Comparison of ENCODE assay signal across 28 mouse cellular contexts in the genomic region with DNA sequence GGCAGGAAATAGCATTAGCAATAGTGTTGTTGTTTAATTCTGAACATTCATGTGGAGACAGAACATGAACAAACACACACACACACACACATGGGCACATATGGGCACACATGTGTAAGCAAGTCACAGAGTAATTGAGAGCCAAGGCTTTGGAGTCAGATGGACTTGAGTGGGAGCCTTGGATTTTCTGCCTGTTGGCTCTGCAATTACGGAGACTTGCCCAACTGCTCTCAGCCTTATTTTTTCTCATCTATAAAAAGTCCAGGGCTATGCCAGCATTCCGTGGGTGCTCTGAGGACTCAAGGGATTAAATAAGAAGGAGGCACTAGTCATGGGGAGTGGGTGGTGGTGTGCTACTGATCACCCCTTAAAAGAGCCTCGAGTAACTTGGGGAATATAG. TPM values are rescaled to one million over a fixed set of nuclear protein-coding genes. Genes with fewer than 3 reads are reported as not detected.
DNase-seq lines count a peak whose midpoint lies in the region; ATAC-seq and TF ChIP-seq lines count a peak whose summit lies in the region.
"Had no signal": no experiment of that assay in that cellular context is flagged by ENCODE, and none has a peak within 500 bp of the region (broad histone marks: within the 10 kb centered on the region; RNA-seq: fewer than 3 reads in every experiment).

No protein-coding gene starts in this region.

- H3K4me3 ChIP-seq in hindbrain, embryonic 16.5 days (ENCODE audit: low read length): no peak overlapping the region
- H3K4me3 ChIP-seq in hindbrain, embryonic 11.5 days (ENCODE audit: low read depth, low read length): no peak overlapping the region
- no peak overlapping the region for H3K4me3 ChIP-seq in left cerebral cortex, adult 2 months
- no peak overlapping the region for H3K4me3 ChIP-seq in heart, adult 2 months
- H3K4me3 ChIP-seq: embryonic facial prominence, embryonic 10.5 days; heart, embryonic 10.5 days; hindbrain, embryonic 15.5 days; intestine, embryonic 15.5 days; limb, embryonic 10.5 days; liver, embryonic 15.5 days; lung, embryonic 15.5 days; neural tube, embryonic 12.5 days had no signal

- no peak for TF ChIP-seq CTCF in left cerebral cortex, adult 2 months (IDR thresholded peaks at IDR 0.05)
- no peak for TF ChIP-seq CTCF in heart, adult 2 months (IDR thresholded peaks at IDR 0.05)

- peaks cover 2% of the 10 kb centered on the region; the same call in 1 of the 2 replicates for H3K4me1 ChIP-seq in hindbrain, embryonic 16.5 days (ENCODE audit: control insufficient read depth, insufficient read depth, low read depth, low read length)
- H3K4me1 ChIP-seq in hindbrain, embryonic 11.5 days (replicated peaks; ENCODE audit: control insufficient read depth, insufficient read depth, low read length): no peaks in the 10 kb centered on the region
- no peaks in the 10 kb centered on the region for H3K4me1 ChIP-seq in heart, adult 2 months (ENCODE audit: control insufficient read depth, insufficient read depth, low read length)
- H3K4me1 ChIP-seq: embryonic facial prominence, embryonic 10.5 days; heart, embryonic 10.5 days; intestine, embryonic 15.5 days; limb, embryonic 10.5 days; liver, embryonic 15.5 days; lung, embryonic 15.5 days; neural tube, embryonic 12.5 days had no signal

- no peak for TF ChIP-seq EP300 in heart, adult 2 months (IDR thresholded peaks at IDR 0.05; ENCODE audit: insufficient read depth, low read depth, low read length)

- H3K27ac ChIP-seq in hindbrain, embryonic 16.5 days (ENCODE audit: low read depth, low read length): no peak overlapping the region
- H3K27ac ChIP-seq in hindbrain, embryonic 11.5 days (ENCODE audit: low read depth, low read length): no peak overlapping the region
- no peak overlapping the region for H3K27ac ChIP-seq in left cerebral cortex, adult 2 months
- no peak overlapping the region for H3K27ac ChIP-seq in heart, adult 2 months
- H3K27ac ChIP-seq: embryonic facial prominence, embryonic 10.5 days; heart, embryonic 10.5 days; hindbrain, embryonic 15.5 days; intestine, embryonic 15.5 days; limb, embryonic 10.5 days; liver, embryonic 15.5 days; lung, embryonic 15.5 days; neural tube, embryonic 12.5 days had no signal

- no peaks in the 10 kb centered on the region for H3K9me3 ChIP-seq in hindbrain, embryonic 16.5 days (ENCODE audit: control insufficient read depth, low read length)
- H3K9me3 ChIP-seq in hindbrain, embryonic 11.5 days (ENCODE audit: control insufficient read depth, low read length): no peaks in the 10 kb centered on the region
- H3K9me3 ChIP-seq: embryonic facial prominence, embryonic 10.5 days; heart, embryonic 10.5 days; hindbrain, embryonic 15.5 days; intestine, embryonic 15.5 days; limb, embryonic 10.5 days; liver, embryonic 15.5 days; lung, embryonic 15.5 days; neural tube, embryonic 12.5 days had no signal

- H3K4me2 ChIP-seq in hindbrain, embryonic 16.5 days (ENCODE audit: low read length): no peak overlapping the region
- H3K4me2 ChIP-seq in hindbrain, embryonic 11.5 days (replicated peaks; ENCODE audit: low read depth, low read length): no peak overlapping the region
- H3K4me2 ChIP-seq: hindbrain, embryonic 15.5 days; intestine, embryonic 15.5 days; liver, embryonic 15.5 days; lung, embryonic 15.5 days; neural tube, embryonic 12.5 days had no signal

- H3K9ac ChIP-seq in hindbrain, embryonic 16.5 days (ENCODE audit: low read depth, low read length): no peak overlapping the region
- no peak overlapping the region for H3K9ac ChIP-seq in hindbrain, embryonic 11.5 days (ENCODE audit: low read depth, low read length)
- no peak overlapping the region for H3K9ac ChIP-seq in heart, adult 2 months (ENCODE audit: low read depth, low read length)
- H3K9ac ChIP-seq: hindbrain, embryonic 15.5 days; intestine, embryonic 15.5 days; liver, embryonic 15.5 days; lung, embryonic 15.5 days; neural tube, embryonic 12.5 days had no signal

- WGBS in hindbrain, embryonic 16.5 days: 71% methylated on average over 3 of the region's 3 CpGs
- WGBS in hindbrain, embryonic 11.5 days: 90% methylated on average over 3 of the region's 3 CpGs
- 71% methylated on average over 3 of the region's 3 CpGs for WGBS in heart, adult 2 months

- intact Hi-C loops in left cerebral cortex, postnatal 36 days (cut with DNase I): no loop called here
- intact Hi-C loops in left cerebral cortex, adult 2 months (cut with DNase I): no loop called here
- intact Hi-C loops in heart, adult 2 months (cut with DNase I): no loop called here

- no peak for DNase-seq in hindbrain, embryonic 11.5 days (ENCODE audit: low spot score)
- peak; percentile 41 to 58 for DNase-seq in left cerebral cortex, postnatal 36 days (ENCODE audit: low spot score in 2 of 2)
- DNase-seq in left cerebral cortex, adult 2 months (ENCODE audit: extremely low spot score in 1 of 2, low spot score in 2 of 2): no peak
- DNase-seq in right cerebral cortex, postnatal 14 days: peak; percentile 11
- no peak for DNase-seq in heart, adult 8-10 months (ENCODE audit: low spot score)
- no peak for DNase-seq in heart, adult 2 months
- DNase-seq: adrenal gland, postnatal 36 days; B cell, adult 2 months; cerebellum, adult 11 months; cerebellum, postnatal 10 days; heart, postnatal 4 days; kidney, postnatal 25 days; liver; lung, postnatal 4 days; retina, postnatal 1 day; thymus, postnatal 25 days had no signal

- no peaks in the 10 kb centered on the region for H3K27me3 ChIP-seq in hindbrain, embryonic 16.5 days (replicated peaks; ENCODE audit: control insufficient read depth, insufficient read depth, low read length)
- H3K27me3 ChIP-seq in hindbrain, embryonic 11.5 days (ENCODE audit: control insufficient read depth, insufficient read depth, low read length): no peaks in the 10 kb centered on the region
- no peaks in the 10 kb centered on the region for H3K27me3 ChIP-seq in heart, adult 2 months (ENCODE audit: control insufficient read depth, insufficient read depth, low read length)
- H3K27me3 ChIP-seq: CH12.LX; hindbrain, embryonic 15.5 days; intestine, embryonic 15.5 days; liver, embryonic 15.5 days; lung, embryonic 15.5 days; neural tube, embryonic 12.5 days; Patski had no signal

- H3K79me2 ChIP-seq in heart, adult 2 months (replicated peaks; ENCODE audit: control insufficient read depth, insufficient read depth, low read length): no peaks in the 10 kb centered on the region

- TF ChIP-seq POLR2A in heart, adult 2 months (IDR thresholded peaks at IDR 0.05; ENCODE audit: insufficient read depth, low read depth, low read length): no peak

- ATAC-seq in hindbrain, embryonic 16.5 days: 0 out of 2 replicates have a peak, but pooled peaks have one; percentile 14
- no peak for ATAC-seq in hindbrain, embryonic 11.5 days (ENCODE audit: low FRiP score)
- ATAC-seq: intestine, embryonic 15.5 days; Patski had no signal

- no peaks in the 10 kb centered on the region for H3K36me3 ChIP-seq in hindbrain, embryonic 16.5 days (ENCODE audit: control insufficient read depth, insufficient read depth, low read length)
- H3K36me3 ChIP-seq in hindbrain, embryonic 11.5 days (ENCODE audit: control insufficient read depth, insufficient read depth, low read length): no peaks in the 10 kb centered on the region
- no peaks in the 10 kb centered on the region for H3K36me3 ChIP-seq in heart, adult 2 months (ENCODE audit: control insufficient read depth, insufficient read depth, low read length)
- H3K36me3 ChIP-seq: embryonic facial prominence, embryonic 10.5 days; G1E; heart, embryonic 10.5 days; hindbrain, embryonic 15.5 days; intestine, embryonic 15.5 days; limb, embryonic 10.5 days; liver, embryonic 15.5 days; lung, embryonic 15.5 days; neural tube, embryonic 12.5 days had no signal

RNA-seq across cellular contexts. Expression of gene Arl4c, which starts 16.5 kb away (rescaled TPM):
- polyA plus RNA-seq in hindbrain, embryonic 16.5 days (2015; fragmentation: Nextera tagmentation; extraction: Ambion mirVana): 37.7 and 41.2 TPM in 2 replicates
- polyA plus RNA-seq in hindbrain, embryonic 11.5 days (2014; fragmentation: Nextera tagmentation; extraction: Ambion mirVana): 10.4 and 10.9 TPM in 2 replicates
- 10 to 100 TPM; 31.4 to 40.0 TPM for total RNA-seq in left cerebral cortex, postnatal 36 days (2021)
- total RNA-seq in left cerebral cortex, adult 2 months (2021): 10 to 100 TPM; 35.7 to 39.2 TPM
- total RNA-seq in heart, adult 8-10 months (2022): 1 to 10 TPM; 3.5 to 6.6 (median 4.9) TPM
- total RNA-seq in heart, adult 2 months (2021): 1 to 10 TPM; 4.5 to 4.9 TPM
- 3.4 and 3.6 TPM in 2 replicates for polyA plus RNA-seq in heart, adult 2 months (2012; rRNA removed)
- polyA plus RNA-seq: G1E had no signal

Comparison
In these comparisons a context has a peak if more than half of its experiments do, and no peak if none do; other contexts are left out.
1. DNase-seq: peak in left cerebral cortex, postnatal 36 days (2 of 2) and right cerebral cortex, postnatal 14 days (single experiment); none in hindbrain, embryonic 11.5 days (single experiment), left cerebral cortex, adult 2 months (0 of 2), heart, adult 8-10 months (single experiment) and heart, adult 2 months (0 of 2).
2. RNA of gene Arl4c, which starts 16.5 kb away (total RNA-seq): 31.4 to 40.0 TPM in left cerebral cortex, postnatal 36 days and 35.7 to 39.2 TPM in left cerebral cortex, adult 2 months; 3.5 to 6.6 TPM in heart, adult 8-10 months and 4.5 to 4.9 TPM in heart, adult 2 months; every median in the first group is over 4 times any median in the second.